Mouse (Mus musculus) bone marrow, adult 2 months (tissue): ENCODE measurements around the gene Mex3d.

Experiments
- CTCF ChIP-seq: fragments of 200-500 bp; IDR thresholded peaks from 2 replicates; pipeline ENCODE4 v1.5.1; 2011; ENCODE audit warnings: low read length, control low read depth; ENCODE audit not compliant: control insufficient read depth, insufficient read depth
- POLR2A ChIP-seq: fragments of 200-500 bp; IDR thresholded peaks from 2 replicates; pipeline ENCODE4 v1.6.1; 2011; ENCODE audit warnings: low read depth, mild to moderate bottlenecking, control low read depth, low read length, borderline replicate concordance; ENCODE audit not compliant: control insufficient read depth

GRCm38 (mm10) chr10:80357994-80358639 is 29.3 kb downstream of the Mex3d start:
- TF ChIP-seq CTCF (no peak), POLR2A (no peak)
